In genomic region chr17:15167927-15168326, GRCm38 (mm10) we compare ENCODE assay signal across 32 mouse cellular contexts.
"Had no signal": no experiment of that assay in that cellular context is flagged by ENCODE, and none has a peak within 500 bp of the region (broad histone marks: within the 10 kb centered on the region; RNA-seq: fewer than 3 reads in every experiment).

No protein-coding gene starts in this region.

- H3K27ac ChIP-seq: heart, embryonic 10.5 days; heart, embryonic 13.5 days; heart, embryonic 15.5 days; hindbrain, embryonic 10.5 days; hindbrain, embryonic 12.5 days; hindbrain, embryonic 13.5 days; hindbrain, embryonic 14.5 days; hindbrain, embryonic 15.5 days; hindbrain, postnatal 0 days; intestine, embryonic 15.5 days; kidney, embryonic 15.5 days; kidney, postnatal 0 days; layer of hippocampus, adult 2 months; left cerebral cortex, adult 2 months had no signal

- H3K36me3 ChIP-seq: heart, embryonic 10.5 days; heart, embryonic 12.5 days; heart, embryonic 13.5 days; heart, embryonic 15.5 days; hindbrain, embryonic 10.5 days; hindbrain, embryonic 12.5 days; hindbrain, embryonic 13.5 days; hindbrain, embryonic 15.5 days; intestine, embryonic 15.5 days; kidney, embryonic 15.5 days had no signal

- H3K4me2 ChIP-seq: heart, embryonic 11.5 days; heart, embryonic 12.5 days; heart, embryonic 13.5 days; heart, embryonic 15.5 days; hindbrain, embryonic 12.5 days; hindbrain, embryonic 13.5 days; hindbrain, embryonic 14.5 days; hindbrain, embryonic 15.5 days; intestine, embryonic 15.5 days; kidney, embryonic 15.5 days had no signal

- H3K4me1 ChIP-seq: heart, embryonic 10.5 days; heart, embryonic 12.5 days; heart, embryonic 13.5 days; heart, embryonic 15.5 days; hindbrain, embryonic 12.5 days; hindbrain, embryonic 13.5 days; hindbrain, embryonic 15.5 days; intestine, embryonic 15.5 days; kidney, embryonic 15.5 days had no signal

- DNase-seq: heart, postnatal 10 days; heart, postnatal 14 days; heart, postnatal 36 days; heart, postnatal 4 days; kidney, adult 11 months; kidney, adult 18-20 months; kidney, adult 2 months; kidney, adult 8-10 months; kidney, adult 9 months; kidney, postnatal 10 days; kidney, postnatal 14 days; kidney, postnatal 25 days; kidney, postnatal 36 days; kidney, postnatal 4 days; layer of hippocampus, adult 9-11 months; layer of hippocampus, postnatal 36 days had no signal

- H3K4me3 ChIP-seq: heart, embryonic 10.5 days; heart, embryonic 12.5 days; heart, embryonic 13.5 days; heart, embryonic 15.5 days; hindbrain, embryonic 10.5 days; hindbrain, embryonic 12.5 days; hindbrain, embryonic 13.5 days; hindbrain, embryonic 15.5 days; intestine, embryonic 15.5 days; kidney, embryonic 15.5 days; layer of hippocampus, adult 2 months; left cerebral cortex, adult 2 months had no signal

- H3K9ac ChIP-seq: heart, embryonic 12.5 days; heart, embryonic 13.5 days; heart, embryonic 15.5 days; hindbrain, embryonic 12.5 days; hindbrain, embryonic 13.5 days; hindbrain, embryonic 14.5 days; hindbrain, embryonic 15.5 days; intestine, embryonic 15.5 days; kidney, embryonic 15.5 days had no signal

- H3K9me3 ChIP-seq: heart, embryonic 10.5 days; heart, embryonic 12.5 days; heart, embryonic 13.5 days; heart, embryonic 15.5 days; hindbrain, embryonic 10.5 days; hindbrain, embryonic 12.5 days; hindbrain, embryonic 13.5 days; hindbrain, embryonic 15.5 days; intestine, embryonic 15.5 days; kidney, embryonic 15.5 days had no signal

- H3K27me3 ChIP-seq: heart, embryonic 12.5 days; heart, embryonic 15.5 days; hindbrain, embryonic 12.5 days; hindbrain, embryonic 15.5 days; intestine, embryonic 15.5 days had no signal
